Mouse (Mus musculus) liver, postnatal 0 days (tissue): Measurements from ENCODE around the gene Slc35a5.

Experiments
- CTCF ChIP-seq: sonication (generic); IDR thresholded peaks from 2 replicates; pipeline ENCODE4 v1.5.1; 2016; ENCODE audit warnings: antibody characterized with exemption, low read depth
- EP300 ChIP-seq: IDR thresholded peaks from 2 replicates; pipeline ENCODE4 v1.6.1; 2016; ENCODE audit warnings: antibody characterized with exemption, low read depth, mild to moderate bottlenecking

GRCm38 (mm10) chr16:45141711-45142110, 16.8 kb downstream of the Slc35a5 start:
- TF ChIP-seq EP300 (no peak), CTCF (peak; percentile 25)
